Mouse (Mus musculus) liver, adult 2 months (tissue): ENCODE results near the gene Timp3.

Experiments used
- CTCF ChIP-seq: fragments of 200-500 bp; IDR thresholded peaks from 2 replicates; pipeline ENCODE4 v1.5.1; 2011; ENCODE audit warnings: low read depth, low read length, control low read depth
- POLR2A ChIP-seq: fragments of 200-500 bp; IDR thresholded peaks from 2 replicates; pipeline ENCODE4 v1.6.1; 2011; ENCODE audit warnings: low read length, control low read depth; ENCODE audit not compliant: insufficient read depth; ENCODE audit errors: extremely low read depth

GRCm38 (mm10) chr10:86281238-86281637, 18.9 kb upstream of the Timp3 start:
- TF ChIP-seq CTCF (no peak), POLR2A (no peak)
